Mouse (Mus musculus) forebrain, embryonic 15.5 days (tissue): ENCODE results near the gene Kng1. TPM values are rescaled to one million over a fixed set of nuclear protein-coding genes. Genes with fewer than 3 reads are reported as not detected.
"Not testable (repeated sequence)": the region's sequence is repeated elsewhere in the genome, so short reads cannot be mapped to it uniquely, and the experiment has no call there.

Experiments
- ATAC-seq: fragments of 200-750 bp; cut with Nextera tagmentation; replicated peaks from 2 replicates; pipeline ENCODE4 v1.8.0; 2017; ENCODE audit warnings: mild to moderate bottlenecking, moderate TSS enrichment, moderate library complexity
- H3K27ac ChIP-seq: fragments of 300-500 bp; sonication (generic); replicated peaks from 2 replicates; pipeline ENCODE4 v1.5.1; 2015; ENCODE audit warnings: mild to moderate bottlenecking, inconsistent platforms
- H3K27me3 ChIP-seq: fragments of 300-500 bp; sonication (generic); 2 replicates; pipeline ENCODE4 v1.6.1; 2015; ENCODE audit warnings: inconsistent platforms
- H3K36me3 ChIP-seq: fragments of 300-500 bp; sonication (generic); 2 replicates; pipeline ENCODE4 v1.6.1; 2015; ENCODE audit warnings: mild to moderate bottlenecking, inconsistent platforms
- H3K4me1 ChIP-seq: fragments of 300-500 bp; sonication (generic); 2 replicates; pipeline ENCODE4 v1.6.1; 2015; ENCODE audit warnings: inconsistent platforms
- H3K4me2 ChIP-seq: fragments of 300-500 bp; sonication (generic); replicated peaks from 2 replicates; pipeline ENCODE4 v1.6.1; 2015; ENCODE audit warnings: mild to moderate bottlenecking, inconsistent platforms
- H3K4me3 ChIP-seq: fragments of 300-500 bp; sonication (generic); 2 replicates; pipeline ENCODE4 v1.5.1; 2015; ENCODE audit warnings: mild to moderate bottlenecking, inconsistent platforms
- H3K9ac ChIP-seq: fragments of 300-500 bp; sonication (generic); replicated peaks from 2 replicates; pipeline ENCODE4 v1.6.1; 2015; ENCODE audit warnings: mild to moderate bottlenecking, inconsistent platforms
- H3K9me3 ChIP-seq: fragments of 300-500 bp; sonication (generic); 2 replicates; pipeline ENCODE4 v1.6.1; 2016; ENCODE audit warnings: inconsistent platforms
- WGBS: fragments of 180-500 bp; shearing (Covaris S2); methylation state at CpG from one replicate; pipeline ENCODE4 v1.1.7; 2015; ENCODE audit warnings: mixed read lengths; 5-methylcytosine and 5-hydroxymethylcytosine counted together
- polyA plus RNA-seq: library from polyadenylated mRNA; unstranded; fragments of >200 nt; fragmentation: Nextera tagmentation; extraction: Ambion mirVana; gene quantifications from 2 replicates; pipeline ENCODE4 v1.2.1, GENCODE M21; 2015

The Kng1 gene
- polyA plus RNA-seq, 1 experiment from 2014 or later = not detected

GRCm38 (mm10) chr16:23040876-23041275 lies 16.8 kb upstream of the Kng1 start:
- H3K4me3 ChIP-seq = no peak overlapping the region
- no peak for ATAC-seq
- no peak overlapping the region for H3K4me2 ChIP-seq
- no peaks in the 10 kb centered on the region for H3K36me3 ChIP-seq
- H3K4me1 ChIP-seq = no peaks in the 10 kb centered on the region
- H3K9ac ChIP-seq = no peak overlapping the region
- H3K27me3 ChIP-seq = no peaks in the 10 kb centered on the region
- no peaks in the 10 kb centered on the region for H3K9me3 ChIP-seq
- H3K27ac ChIP-seq = no peak overlapping the region
- 60% methylated on average over 4 of the region's 4 CpGs for WGBS

DNA sequence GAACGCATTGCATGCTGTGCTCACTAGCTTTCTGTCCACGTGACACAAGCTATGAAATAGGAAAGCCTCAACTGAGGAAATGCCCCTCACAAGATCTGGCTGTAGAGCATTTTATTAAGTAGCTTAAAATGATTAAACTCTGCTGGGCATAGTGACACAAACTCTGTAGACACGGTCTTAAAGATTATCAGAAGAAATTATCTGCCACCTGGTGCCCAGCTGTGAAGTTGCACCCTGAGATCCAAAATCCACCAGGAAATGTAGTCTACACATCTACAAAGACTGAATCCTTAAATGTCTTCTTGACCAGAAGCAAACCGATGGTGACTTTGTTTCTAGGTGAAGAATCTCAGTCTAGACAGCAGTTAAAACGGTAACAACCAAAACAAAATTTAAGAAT lies 11.3 kb upstream of the Kng1 start:
- Histone ChIP-seq H3K4me1 (no peaks in the 10 kb centered on the region), H3K9ac (no peak overlapping the region), H3K27ac (no peak overlapping the region), H3K27me3 (no peaks in the 10 kb centered on the region), H3K9me3 (no peaks in the 10 kb centered on the region), H3K4me3 (no peak overlapping the region), H3K4me2 (no peak overlapping the region), H3K36me3 (no peaks in the 10 kb centered on the region)
- no peak for ATAC-seq
- WGBS = 69% methylated on average over 5 of the region's 5 CpGs

GRCm38 (mm10) chr16:23059630-23060029 lies 2.0 kb downstream of the Kng1 start:
- not testable (repeated sequence) for H3K9me3 ChIP-seq, H3K9ac ChIP-seq, H3K36me3 ChIP-seq, H3K27me3 ChIP-seq, H3K4me3 ChIP-seq, H3K4me1 ChIP-seq, H3K27ac ChIP-seq, ATAC-seq, H3K4me2 ChIP-seq
- 71% methylated on average over 4 of the region's 4 CpGs for WGBS

GRCm38 (mm10) chr16:23060781-23061325 lies 3.2 kb downstream of the Kng1 start:
- not testable (repeated sequence) for H3K36me3 ChIP-seq, H3K9me3 ChIP-seq, H3K9ac ChIP-seq, H3K27me3 ChIP-seq, ATAC-seq, H3K4me3 ChIP-seq, H3K27ac ChIP-seq, H3K4me1 ChIP-seq, H3K4me2 ChIP-seq
- WGBS = 82% methylated on average over 5 of the region's 5 CpGs

DNA sequence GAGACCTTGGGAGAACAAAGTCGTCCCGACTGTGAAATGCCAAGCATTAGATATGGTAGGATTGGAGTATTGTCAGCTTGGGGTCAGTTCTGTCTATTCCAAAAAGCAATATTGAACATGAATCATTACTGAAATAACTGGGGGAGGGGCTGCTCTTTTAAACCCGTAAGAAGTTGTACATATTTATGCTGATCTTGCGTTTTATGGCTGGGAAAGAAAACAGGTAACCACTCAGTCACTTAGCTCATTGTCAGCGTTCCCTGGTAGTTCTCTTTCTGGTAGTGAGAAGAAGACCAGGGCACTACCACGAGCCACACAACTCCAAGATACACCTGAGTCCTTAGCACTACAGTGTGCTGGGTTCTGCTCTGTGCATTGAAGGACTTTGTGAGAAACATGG lies 19.9 kb downstream of the Kng1 start:
- WGBS = 87% methylated on average over 6 of the region's 6 CpGs

GRCm38 (mm10) chr16:23087159-23087558 lies 29.5 kb downstream of the Kng1 start:
- not testable (repeated sequence) for H3K9ac ChIP-seq

More for the DNA sequence above, 19.9 kb downstream of the Kng1 start:
- not testable (repeated sequence) for H3K36me3 ChIP-seq, H3K27me3 ChIP-seq, H3K4me1 ChIP-seq, H3K27ac ChIP-seq, ATAC-seq, H3K9ac ChIP-seq, H3K4me3 ChIP-seq, H3K4me2 ChIP-seq, H3K9me3 ChIP-seq

DNA sequence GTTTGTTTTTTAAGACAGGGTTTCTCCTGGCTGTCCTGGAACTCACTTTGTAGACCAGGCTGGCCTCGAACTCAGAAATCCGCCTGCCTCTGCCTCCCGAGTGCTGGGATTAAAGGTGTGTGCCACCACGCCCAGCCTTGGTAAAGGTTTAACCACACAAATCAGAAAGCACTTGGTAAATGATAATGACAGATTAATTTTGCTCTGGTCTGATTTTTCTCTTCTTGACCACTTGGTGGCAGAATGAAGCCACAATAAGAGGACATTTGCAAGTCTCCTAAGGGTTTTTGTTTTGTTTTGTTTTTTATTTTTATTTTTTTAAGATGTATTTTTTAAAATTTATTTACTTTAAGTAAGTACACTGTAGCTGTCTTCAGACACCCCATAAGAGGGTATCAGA lies 30.0 kb downstream of the Kng1 start:
- not testable (repeated sequence) for H3K4me3 ChIP-seq, ATAC-seq, H3K27ac ChIP-seq, H3K4me2 ChIP-seq, H3K4me1 ChIP-seq, H3K9me3 ChIP-seq, H3K27me3 ChIP-seq, H3K9ac ChIP-seq, H3K36me3 ChIP-seq
- 61% methylated on average over 4 of the region's 4 CpGs for WGBS

More at GRCm38 (mm10) chr16:23087159-23087558, 29.5 kb downstream of the Kng1 start:
- not testable (repeated sequence) for ATAC-seq, H3K27ac ChIP-seq, H3K4me2 ChIP-seq, H3K4me1 ChIP-seq, H3K4me3 ChIP-seq, H3K36me3 ChIP-seq, H3K27me3 ChIP-seq, H3K9me3 ChIP-seq
- WGBS = 82% methylated on average over 8 of the region's 8 CpGs

DNA sequence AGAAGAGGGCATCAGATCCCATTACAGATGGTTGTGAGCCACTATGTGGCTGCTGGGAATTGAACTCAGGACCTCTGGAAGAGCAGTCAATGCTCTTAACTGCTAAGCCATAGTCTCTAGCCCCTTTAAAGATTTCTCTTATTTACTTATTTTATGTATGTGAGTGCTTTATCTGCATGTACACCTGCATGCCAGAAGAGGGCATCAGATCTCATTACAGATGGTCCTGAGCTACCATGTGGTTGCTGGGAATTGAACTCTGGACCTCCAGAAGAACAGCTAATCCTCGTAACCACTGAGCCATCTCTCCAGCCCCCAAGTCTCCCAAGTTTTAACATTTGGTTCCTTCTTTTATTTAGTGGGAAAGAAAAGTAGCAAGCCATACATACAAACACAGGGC lies 30.8 kb downstream of the Kng1 start:
- not testable (repeated sequence) for H3K4me2 ChIP-seq, H3K27ac ChIP-seq, H3K27me3 ChIP-seq, H3K4me3 ChIP-seq, H3K9ac ChIP-seq, H3K9me3 ChIP-seq, H3K4me1 ChIP-seq, ATAC-seq, H3K36me3 ChIP-seq
- WGBS = 76% methylated on average over 1 of the region's 1 CpGs

- H3K9me3 ChIP-seq, H3K4me2 ChIP-seq, ATAC-seq, H3K4me1 ChIP-seq, H3K27ac ChIP-seq, H3K9ac ChIP-seq, H3K27me3 ChIP-seq, H3K36me3 ChIP-seq, H3K4me3 ChIP-seq: not testable (repeated sequence)
Measured at GRCm38 (mm10) chr16:23091345-23091744, 33.7 kb downstream of the Kng1 start.

DNA sequence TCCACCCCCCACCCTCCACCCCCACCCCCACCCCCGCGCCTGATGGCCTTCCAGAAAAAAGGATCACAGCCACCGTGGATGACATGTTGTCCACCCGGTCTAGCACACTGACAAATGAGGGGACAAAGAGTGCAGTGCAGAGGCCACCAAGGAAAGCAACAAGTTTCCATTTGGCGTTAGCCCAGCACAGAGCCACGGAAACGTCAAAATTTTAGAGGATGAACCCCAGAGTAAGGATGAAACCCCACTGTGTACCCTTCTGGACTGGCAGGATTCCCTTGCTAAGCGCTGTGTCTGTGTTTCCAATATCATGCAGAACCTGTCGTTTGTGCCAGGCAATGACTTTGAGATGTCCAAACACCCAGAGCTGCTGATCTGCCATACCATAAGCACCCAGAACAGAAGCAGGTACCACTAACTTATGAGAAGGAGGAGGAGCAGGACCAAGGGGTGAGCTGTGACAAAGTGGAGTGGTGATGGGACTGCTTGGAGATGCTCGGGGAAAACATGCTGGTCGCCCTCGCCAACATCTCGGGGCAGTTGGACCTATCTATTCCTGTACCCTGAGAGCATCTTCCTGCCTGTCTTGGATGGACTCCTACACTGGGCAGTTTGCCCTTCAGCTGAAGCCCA lies 35.8 kb downstream of the Kng1 start:
- 84% methylated on average over 13 of the region's 13 CpGs for WGBS
- ATAC-seq = no peak
- no peak overlapping the region for H3K4me2 ChIP-seq

GRCm38 (mm10) chr16:23094136-23094535 lies 36.5 kb downstream of the Kng1 start:
- no peak for ATAC-seq
- H3K27ac ChIP-seq = no peak overlapping the region
- H3K9me3 ChIP-seq = no peaks in the 10 kb centered on the region
- WGBS = 92% methylated on average over 6 of the region's 6 CpGs
- H3K36me3 ChIP-seq = no peaks in the 10 kb centered on the region
- no peak overlapping the region for H3K9ac ChIP-seq
- no peak overlapping the region for H3K4me2 ChIP-seq
- H3K27me3 ChIP-seq = no peaks in the 10 kb centered on the region
- no peak overlapping the region for H3K4me3 ChIP-seq
- peaks cover 3% of the 10 kb centered on the region; the same call in 1 of the 2 replicates for H3K4me1 ChIP-seq

More for the DNA sequence above, 35.8 kb downstream of the Kng1 start:
- Histone ChIP-seq H3K27me3 (no peaks in the 10 kb centered on the region), H3K9ac (no peak overlapping the region), H3K4me1 (peaks cover 3% of the 10 kb centered on the region; the same call in 1 of the 2 replicates), H3K36me3 (no peaks in the 10 kb centered on the region), H3K4me3 (no peak overlapping the region), H3K9me3 (no peaks in the 10 kb centered on the region), H3K27ac (no peak overlapping the region)

- not testable (repeated sequence) for H3K27me3 ChIP-seq, H3K27ac ChIP-seq, H3K36me3 ChIP-seq, ATAC-seq, H3K4me3 ChIP-seq, H3K9ac ChIP-seq, H3K9me3 ChIP-seq, H3K4me2 ChIP-seq
- WGBS = 93% methylated on average over 5 of the region's 5 CpGs
- H3K4me1 ChIP-seq = peaks cover 11% of the 10 kb centered on the region
Measured at GRCm38 (mm10) chr16:23095581-23095980, 37.9 kb downstream of the Kng1 start.

GRCm38 (mm10) chr16:23096886-23097285 lies 39.2 kb downstream of the Kng1 start:
- WGBS = 94% methylated on average over 1 of the region's 1 CpGs
- H3K27ac ChIP-seq = peak overlapping the region; percentile 54
- ATAC-seq = peak; percentile 51

More at GRCm38 (mm10) chr16:23096886-23097285, 39.2 kb downstream of the Kng1 start:
- peaks cover 11% of the 10 kb centered on the region for H3K4me1 ChIP-seq
- H3K27me3 ChIP-seq, H3K9me3 ChIP-seq, H3K9ac ChIP-seq, H3K4me3 ChIP-seq, H3K4me2 ChIP-seq, H3K36me3 ChIP-seq: not testable (repeated sequence)
